Mouse (Mus musculus) liver, postnatal 0 days (tissue): Measurements from ENCODE around the gene Dnajc21. TPM values are rescaled to one million over a fixed set of nuclear protein-coding genes. Genes with fewer than 3 reads are reported as not detected.
A peak's percentile ranks its signal among the peaks of the same experiment; 100 is the strongest.

Experiments used
- ATAC-seq: fragments of 200-750 bp; cut with Nextera tagmentation; 2 replicates; pipeline ENCODE4 v1.8.0; 2017; ENCODE audit warnings: mild to moderate bottlenecking, moderate library complexity
- DNase-seq: peaks from one replicate; pipeline ENCODE4 v3.0.0-alpha.2; 2016
- H3K27ac ChIP-seq: fragments of 300-500 bp; sonication (generic); 2 replicates; pipeline ENCODE4 v1.5.1; 2014; ENCODE audit warnings: antibody characterized with exemption, moderate library complexity, mild to moderate bottlenecking, low read depth
- H3K27me3 ChIP-seq: fragments of 300-500 bp; sonication (generic); 2 replicates; pipeline ENCODE4 v1.6.1; 2014; ENCODE audit warnings: low read length, control low read depth, mixed read lengths; ENCODE audit not compliant: insufficient read depth
- H3K36me3 ChIP-seq: fragments of 300-500 bp; sonication (generic); replicated peaks from 2 replicates; pipeline ENCODE4 v1.6.1; 2014; ENCODE audit warnings: mild to moderate bottlenecking, control low read depth, low read length, moderate library complexity, mixed read lengths; ENCODE audit not compliant: insufficient read depth
- H3K4me1 ChIP-seq: fragments of 300-500 bp; sonication (generic); 2 replicates; pipeline ENCODE4 v1.6.1; 2014; ENCODE audit warnings: antibody characterized with exemption, mild to moderate bottlenecking, control low read depth; ENCODE audit not compliant: insufficient read depth
- H3K4me2 ChIP-seq: fragments of 300-500 bp; sonication (generic); 2 replicates; pipeline ENCODE4 v1.6.1; 2014; ENCODE audit warnings: low read depth, mild to moderate bottlenecking, low read length, moderate library complexity, mixed read lengths
- H3K4me3 ChIP-seq: fragments of 300-500 bp; sonication (generic); 2 replicates; pipeline ENCODE4 v1.5.1; 2014; ENCODE audit warnings: low read depth, low read length
- H3K9ac ChIP-seq: fragments of 300-500 bp; sonication (generic); replicated peaks from 2 replicates; pipeline ENCODE4 v1.6.1; 2014; ENCODE audit warnings: mild to moderate bottlenecking, moderate library complexity
- H3K9me3 ChIP-seq: fragments of 300-500 bp; sonication (generic); 2 replicates; pipeline ENCODE4 v1.6.1; 2016; ENCODE audit warnings: mild to moderate bottlenecking, control low read depth, low read length, mixed read lengths
- CTCF ChIP-seq: sonication (generic); IDR thresholded peaks from 2 replicates; pipeline ENCODE4 v1.5.1; 2016; ENCODE audit warnings: antibody characterized with exemption, low read depth
- EP300 ChIP-seq: IDR thresholded peaks from 2 replicates; pipeline ENCODE4 v1.6.1; 2016; ENCODE audit warnings: antibody characterized with exemption, low read depth, mild to moderate bottlenecking
- WGBS: fragments of 180-500 bp; shearing (Covaris S2); extraction: QIAGEN DNeasy Blood & Tissue Kit; methylation state at CpG from one replicate; pipeline ENCODE4 v1.1.7; 2014; ENCODE audit not compliant: insufficient replicate concordance; 5-methylcytosine and 5-hydroxymethylcytosine counted together
- polyA plus RNA-seq: library from polyadenylated mRNA; unstranded; fragments of >200 nt; fragmentation: Nextera tagmentation; extraction: Ambion mirVana; gene quantifications from 2 replicates; pipeline ENCODE4 v1.2.1, GENCODE M21; 2015

Dnajc21 gene
- polyA plus RNA-seq, 1 experiment from 2014 or later: 8.0 TPM

DNA sequence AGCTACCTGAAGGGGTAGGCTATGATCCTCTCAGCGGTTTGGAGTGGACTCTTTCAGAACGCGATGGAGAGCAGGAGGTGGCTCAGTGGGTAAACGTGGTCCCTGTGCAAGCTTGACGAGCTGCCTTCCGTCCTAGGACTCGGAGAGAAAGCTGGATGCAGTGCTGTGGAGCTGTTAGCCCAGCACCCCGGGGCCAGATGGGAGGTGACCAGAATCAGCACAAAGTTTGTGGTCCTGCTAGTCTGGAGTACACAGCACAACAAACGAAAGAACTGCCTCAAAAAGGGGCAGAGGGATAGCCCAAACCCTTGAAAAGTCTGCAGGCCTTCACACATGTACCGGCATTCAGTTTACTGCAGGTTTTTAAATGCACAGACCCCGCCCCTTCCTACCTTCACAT, 25.6 kb upstream of the Dnajc21 start:
- H3K4me2 ChIP-seq: no peak overlapping the region
- H3K27ac ChIP-seq: no peak overlapping the region
- ATAC-seq (no peak), DNase-seq (no peak)
- no peaks in the 10 kb centered on the region for H3K27me3 ChIP-seq
- 87% methylated on average over 11 of the region's 11 CpGs for WGBS
- H3K9ac ChIP-seq: no peak overlapping the region
- no peaks in the 10 kb centered on the region for H3K9me3 ChIP-seq
- TF ChIP-seq CTCF (no peak), EP300 (no peak)
- H3K4me3 ChIP-seq: no peak overlapping the region
- no peaks in the 10 kb centered on the region for H3K36me3 ChIP-seq
- no peaks in the 10 kb centered on the region for H3K4me1 ChIP-seq

DNA sequence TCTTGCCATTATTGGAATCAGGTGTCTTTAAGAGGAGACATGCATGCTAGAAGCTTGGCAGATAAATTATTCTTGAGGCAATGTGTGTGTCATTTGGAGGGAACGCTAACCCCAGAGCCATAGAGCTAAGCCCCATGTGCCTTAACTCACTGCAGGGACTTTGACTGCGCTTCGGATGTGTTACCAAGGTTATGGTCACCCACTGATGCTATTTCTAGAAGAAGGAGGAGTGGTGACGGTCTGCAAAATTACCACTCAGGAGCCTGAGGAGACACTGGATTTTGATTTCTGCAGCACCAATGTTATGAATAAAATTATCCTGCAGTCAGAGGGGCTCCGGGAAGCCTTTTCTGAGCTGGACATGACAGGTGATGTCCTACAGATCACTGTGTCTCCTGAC, 19.8 kb upstream of the Dnajc21 start:
- Histone ChIP-seq H3K9me3 (no peaks in the 10 kb centered on the region), H3K4me2 (no peak overlapping the region), H3K9ac (no peak overlapping the region), H3K4me1 (no peaks in the 10 kb centered on the region; the same call in 1 of the 2 replicates), H3K4me3 (no peak overlapping the region), H3K27me3 (no peaks in the 10 kb centered on the region), H3K27ac (no peak overlapping the region), H3K36me3 (no peaks in the 10 kb centered on the region; the same call in none of the 2 replicates)
- DNase-seq: no peak
- TF ChIP-seq EP300 (no peak), CTCF (no peak)
- WGBS: 91% methylated on average over 5 of the region's 5 CpGs
- ATAC-seq: no peak

DNA sequence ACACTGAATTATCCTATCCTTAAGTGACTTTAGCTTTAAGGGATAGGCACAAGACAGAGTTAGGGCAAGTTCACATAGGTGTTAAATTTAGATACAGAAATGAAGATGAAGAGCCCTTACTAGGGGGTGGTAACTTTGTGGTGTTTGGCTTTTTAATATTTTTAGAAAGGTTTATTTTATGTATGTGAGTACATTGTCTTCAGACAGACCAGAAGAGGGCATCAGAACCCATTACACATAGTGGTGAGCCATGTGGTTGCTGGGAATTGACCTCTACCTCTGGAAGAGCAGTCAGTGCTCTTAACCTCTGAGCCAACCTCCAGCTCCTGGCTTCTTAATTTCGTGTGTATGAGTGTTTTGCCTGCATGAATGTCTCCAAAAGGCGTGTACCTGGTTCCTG, 16.9 kb upstream of the Dnajc21 start:
- Histone ChIP-seq H3K36me3 (peaks cover 12% of the 10 kb centered on the region), H3K4me2 (peak overlapping the region; percentile 82), H3K27ac (no peak overlapping the region), H3K4me1 (peaks cover 9% of the 10 kb centered on the region), H3K27me3 (no peaks in the 10 kb centered on the region), H3K4me3 (peak overlapping the region; percentile 93), H3K9me3 (no peaks in the 10 kb centered on the region), H3K9ac (0 out of 2 replicates have a peak overlapping the region, but pooled peaks have one; percentile 19)
- WGBS: 48% methylated on average over 2 of the region's 2 CpGs
- ATAC-seq (no peak), DNase-seq (peak; percentile 18)
- TF ChIP-seq EP300 (no peak), CTCF (peak; percentile 43)

DNA sequence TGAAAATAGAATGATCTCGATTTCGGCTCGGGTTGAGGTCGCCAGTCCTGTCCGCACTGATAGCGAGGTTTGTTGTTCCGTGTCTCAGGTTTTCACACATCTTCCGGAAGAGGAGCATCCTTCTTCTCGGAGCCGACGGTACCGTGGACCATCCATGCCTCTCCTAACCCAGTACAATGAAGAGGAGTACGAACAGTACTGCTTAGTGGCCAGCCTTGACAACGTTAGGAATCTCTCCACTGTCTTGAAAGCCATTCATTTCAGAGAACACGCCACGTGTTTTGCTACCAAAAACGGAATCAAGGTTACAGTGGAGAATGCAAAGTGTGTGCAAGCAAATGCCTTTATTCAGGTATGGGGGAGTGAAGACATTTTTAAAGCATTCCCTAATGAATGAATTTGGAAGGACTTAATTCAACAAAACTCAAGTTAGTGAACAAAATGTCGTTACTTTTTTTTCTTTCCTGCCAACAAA, 16.1 kb upstream of the Dnajc21 start:
- peak; percentile 28 for ATAC-seq

DNA sequence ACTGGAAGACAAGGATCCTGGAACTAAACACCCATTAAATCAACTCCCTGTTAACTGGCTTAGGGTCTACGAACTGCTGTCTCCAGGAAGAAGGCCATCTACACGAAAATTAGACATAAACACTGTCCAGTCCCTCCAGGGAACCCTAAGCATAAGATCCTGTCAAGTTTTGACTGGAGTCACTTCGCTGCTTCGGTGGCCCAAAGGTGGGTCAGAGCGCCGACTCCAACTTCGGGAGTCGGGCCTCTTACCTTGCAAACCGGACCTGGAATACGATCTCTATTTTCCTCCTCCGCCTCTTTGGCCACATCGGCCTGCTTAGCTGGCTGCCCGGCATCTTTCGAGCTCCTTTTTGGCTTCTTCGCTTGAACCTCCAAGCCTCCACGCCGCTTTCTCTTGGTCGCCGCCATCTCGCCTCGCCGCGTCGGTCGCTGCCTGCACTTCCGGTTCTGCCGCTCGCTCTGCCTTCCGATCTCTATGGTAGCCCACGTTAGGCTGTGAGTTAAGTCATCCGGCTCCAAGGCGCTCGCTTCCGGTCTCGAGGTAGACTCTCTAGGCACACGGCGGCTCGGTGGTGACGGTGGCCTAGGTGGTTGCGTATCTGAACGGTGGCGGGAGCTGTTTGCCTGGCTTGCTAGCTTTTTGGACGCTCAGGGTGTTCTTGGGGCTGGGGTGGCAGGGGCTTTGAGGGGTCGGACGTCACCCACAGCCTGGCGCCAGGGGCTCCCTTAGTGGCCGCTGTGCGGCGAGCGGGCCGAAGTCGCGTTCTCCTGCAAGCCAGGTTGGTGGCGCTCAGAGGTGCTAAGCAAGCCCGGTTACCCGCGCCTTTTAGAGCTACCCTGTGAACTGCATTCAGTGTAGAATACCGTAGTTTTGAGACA, 15.4 kb upstream of the Dnajc21 start, which contains the start of the genes Brix1 and Rad1:
TSS of gene Brix1 (minus strand) at position 464 of the 881 bp plus-strand sequence.
TSS of gene Rad1 (plus strand) at position 535 of the 881 bp plus-strand sequence.
- ATAC-seq: peak; percentile 100
- peak within 1 kb of the TSS; percentile 93 for H3K4me3 ChIP-seq
- peak within 1 kb of the TSS; percentile 90 for H3K9ac ChIP-seq
- peak within 1 kb of the TSS; percentile 83 for H3K4me2 ChIP-seq
- no peaks in the 10 kb centered on the region for H3K9me3 ChIP-seq
- H3K27ac ChIP-seq: peak within 1 kb of the TSS; percentile 62
- peaks cover 9% of the 10 kb centered on the region for H3K4me1 ChIP-seq
- DNase-seq: peak; percentile 96
- peaks cover 20% of the 10 kb centered on the region for H3K36me3 ChIP-seq
- TF ChIP-seq EP300 (no peak), CTCF (no peak)
- under 1% methylated on average over 58 of the region's 58 CpGs for WGBS
- no peaks in the 10 kb centered on the region for H3K27me3 ChIP-seq

More for the DNA sequence above, 16.1 kb upstream of the Dnajc21 start:
- TF ChIP-seq CTCF (no peak), EP300 (no peak)
- 1% methylated on average over 18 of the region's 18 CpGs for WGBS
- Histone ChIP-seq H3K4me1 (peaks cover 9% of the 10 kb centered on the region), H3K9me3 (no peaks in the 10 kb centered on the region), H3K36me3 (peaks cover 17% of the 10 kb centered on the region), H3K4me2 (peak overlapping the region; percentile 82), H3K27ac (peak overlapping the region; percentile 49; the same call in 1 of the 2 replicates), H3K9ac (peak overlapping the region; percentile 90), H3K4me3 (peak overlapping the region; percentile 93), H3K27me3 (no peaks in the 10 kb centered on the region)
- no peak for DNase-seq

DNA sequence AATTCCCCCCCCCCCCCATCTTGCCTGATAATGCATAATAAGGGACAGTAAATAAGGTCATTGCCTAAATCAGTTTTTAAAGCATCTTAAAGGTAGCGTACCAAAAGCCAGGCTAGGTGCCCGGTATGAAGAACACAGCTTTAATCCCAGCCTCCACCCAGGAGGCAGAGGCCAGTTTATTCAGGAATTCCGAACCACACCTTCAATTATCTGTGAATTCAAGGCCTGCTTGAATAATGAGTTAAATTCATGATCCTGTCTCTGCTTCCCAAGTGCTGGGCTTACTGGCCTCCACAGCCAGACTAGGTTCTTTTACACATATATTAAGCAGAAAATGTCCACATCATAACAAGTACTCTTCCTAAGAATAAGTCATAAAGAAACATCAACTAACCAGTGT, 625 bp upstream of the Dnajc21 start:
- H3K4me3 ChIP-seq: peak overlapping the region; percentile 90
- no peak for DNase-seq
- peak overlapping the region; percentile 98 for H3K4me2 ChIP-seq
- H3K27ac ChIP-seq: peak overlapping the region; percentile 92; the same call in 1 of the 2 replicates
- H3K27me3 ChIP-seq: no peaks in the 10 kb centered on the region
- H3K4me1 ChIP-seq: peaks cover 11% of the 10 kb centered on the region
- peaks cover 9% of the 10 kb centered on the region for H3K36me3 ChIP-seq
- no peak for ATAC-seq
- H3K9me3 ChIP-seq: no peaks in the 10 kb centered on the region
- no peak for TF ChIP-seq EP300
- no peak for TF ChIP-seq CTCF
- WGBS: 38% methylated on average over 3 of the region's 3 CpGs
- H3K9ac ChIP-seq: peak overlapping the region; percentile 90
